Comparison of ENCODE assay signal across 23 mouse cellular contexts in genomic region chr4:89181656-89182055, GRCm38 (mm10).
"Had no signal": no experiment of that assay in that cellular context is flagged by ENCODE, and none has a peak within 500 bp of the region (broad histone marks: within the 10 kb centered on the region; RNA-seq: fewer than 3 reads in every experiment).

No protein-coding gene starts in this region.

- H3K4me2 ChIP-seq: heart, embryonic 12.5 days; hindbrain, embryonic 13.5 days; hindbrain, embryonic 15.5 days; kidney, embryonic 15.5 days; limb, embryonic 12.5 days; liver, embryonic 13.5 days; liver, embryonic 15.5 days had no signal

- DNase-seq: gastrocnemius, postnatal 14 days; gastrocnemius, postnatal 36 days; heart, adult 18-20 months; heart, postnatal 10 days; heart, postnatal 36 days; kidney, adult 11 months; kidney, adult 2 months; kidney, adult 9 months; kidney, postnatal 14 days; kidney, postnatal 36 days; layer of hippocampus, adult 9-11 months; layer of hippocampus, postnatal 36 days; liver, embryonic 13.5 days had no signal

- H3K27ac ChIP-seq: hindbrain, embryonic 13.5 days; hindbrain, embryonic 15.5 days; hindbrain, postnatal 0 days; kidney, embryonic 15.5 days; kidney, postnatal 0 days; limb, embryonic 10.5 days; limb, embryonic 12.5 days; liver, embryonic 13.5 days; liver, embryonic 15.5 days had no signal

- H3K9ac ChIP-seq: heart, embryonic 12.5 days; hindbrain, embryonic 13.5 days; hindbrain, embryonic 15.5 days; kidney, embryonic 15.5 days; limb, embryonic 12.5 days; liver, embryonic 13.5 days; liver, embryonic 15.5 days had no signal

- H3K4me3 ChIP-seq: heart, embryonic 12.5 days; hindbrain, embryonic 13.5 days; hindbrain, embryonic 15.5 days; kidney, embryonic 15.5 days; limb, embryonic 10.5 days; limb, embryonic 12.5 days; liver, embryonic 13.5 days; liver, embryonic 15.5 days had no signal

- H3K4me1 ChIP-seq: heart, embryonic 12.5 days; hindbrain, embryonic 13.5 days; hindbrain, embryonic 15.5 days; kidney, embryonic 15.5 days; limb, embryonic 10.5 days; limb, embryonic 12.5 days; liver, embryonic 13.5 days; liver, embryonic 15.5 days had no signal

- H3K27me3 ChIP-seq: heart, embryonic 12.5 days; hindbrain, embryonic 13.5 days; hindbrain, embryonic 15.5 days; kidney, embryonic 15.5 days; limb, embryonic 12.5 days; liver, embryonic 13.5 days; liver, embryonic 15.5 days had no signal

- ATAC-seq: hindbrain, postnatal 0 days; intestine, embryonic 16.5 days had no signal

- H3K9me3 ChIP-seq: hindbrain, embryonic 15.5 days; limb, embryonic 10.5 days; limb, embryonic 12.5 days; liver, embryonic 13.5 days; liver, embryonic 15.5 days had no signal
